Mouse (Mus musculus) Muller cell, postnatal 12 days (primary cell): ENCODE measurements around the gene C2cd2l.

Source experiments
- DNase-seq: peaks from one replicate; pipeline ENCODE4 v3.0.0-alpha.2; 2015; ENCODE audit errors: inconsistent ontology term

Gene C2cd2l

DNA sequence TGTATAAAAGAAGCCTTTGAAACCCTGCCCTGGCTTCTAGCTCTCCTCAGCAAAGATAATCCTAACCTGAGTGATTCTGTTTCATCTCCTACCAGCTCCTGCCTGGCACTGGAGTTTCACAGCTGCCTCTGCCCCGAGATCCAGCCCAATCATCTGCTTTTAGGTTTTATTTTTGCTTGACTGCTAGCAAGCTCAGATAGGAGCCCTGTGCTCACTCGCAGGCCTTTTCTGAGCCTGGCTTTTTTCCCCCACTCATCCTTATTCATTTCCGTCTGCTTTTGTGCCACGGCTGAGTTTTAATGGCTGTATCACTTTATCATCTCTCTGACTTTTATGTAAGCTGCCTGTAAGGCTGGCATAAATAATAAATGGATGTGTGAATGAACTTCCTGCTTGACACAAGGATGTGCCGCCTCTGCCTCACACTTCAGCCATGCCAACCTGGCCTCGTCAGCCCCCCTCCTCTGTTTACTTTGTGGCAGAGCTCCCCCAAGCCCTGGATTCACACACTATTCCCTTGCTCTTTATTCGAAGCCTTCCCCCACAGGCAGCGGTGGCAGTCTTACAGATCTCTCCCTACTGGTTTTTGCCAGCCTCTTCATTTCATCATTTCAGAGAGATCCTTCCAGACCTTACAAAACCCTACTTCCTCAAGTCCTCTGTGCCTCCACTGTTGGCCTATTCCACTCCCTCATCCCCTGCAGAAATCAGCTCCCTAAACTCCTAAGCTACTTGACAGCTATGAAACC is 53.4 kb downstream of the C2cd2l start:
- no peak for DNase-seq

DNA sequence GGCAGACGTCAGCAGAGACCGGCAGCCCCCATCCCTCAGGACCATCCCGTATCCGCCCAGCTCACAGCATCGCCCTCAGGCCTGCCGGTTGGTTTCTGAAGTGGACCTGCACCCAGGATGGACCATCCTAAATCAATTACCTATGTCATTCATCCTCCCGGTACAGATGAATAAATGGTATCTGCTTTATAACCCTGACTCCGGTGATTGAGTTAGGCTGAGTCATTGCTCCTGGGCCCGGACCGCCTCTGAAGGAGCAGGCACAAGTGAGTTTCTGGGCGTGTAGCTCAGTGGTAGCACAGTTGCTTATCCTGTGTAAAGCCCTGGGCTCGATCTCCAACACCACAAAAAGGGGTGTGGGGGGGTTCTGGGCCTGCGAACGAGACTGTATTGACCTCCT is 58.7 kb downstream of the C2cd2l start:
- no peak for DNase-seq
